Mouse (Mus musculus) bone marrow macrophage, adult 2 months (primary cell): ENCODE measurements around the gene Mgst2.

Experiments
- CTCF ChIP-seq: IDR thresholded peaks from 2 replicates; pipeline ENCODE4 v1.5.1; 2012; ENCODE audit warnings: low read depth, mild to moderate bottlenecking, low read length, moderate library complexity
- POLR2A ChIP-seq: IDR thresholded peaks from 2 replicates; pipeline ENCODE4 v1.6.1; 2012; ENCODE audit warnings: mild to moderate bottlenecking, low read depth, low read length, borderline replicate concordance

GRCm38 (mm10) chr3:51728456-51728855 lies 68.3 kb downstream of the Mgst2 start:
- TF ChIP-seq POLR2A (no peak), CTCF (no peak)
